Mouse (Mus musculus) heart, adult 2 months (tissue): Measurements from ENCODE around the gene Ciz1.

Source experiments
- CTCF ChIP-seq: fragments of 200-600 bp; IDR thresholded peaks from 2 replicates; pipeline ENCODE4 v1.8.1; 2022; ENCODE audit warnings: antibody characterized with exemption, mild to moderate bottlenecking, moderate library complexity
- EP300 ChIP-seq: fragments of 200-500 bp; IDR thresholded peaks from 2 replicates; pipeline ENCODE4 v1.6.1; 2011; ENCODE audit warnings: low read depth, low read length, control low read depth; ENCODE audit not compliant: insufficient read depth
- POLR2A ChIP-seq: fragments of 200-500 bp; IDR thresholded peaks from 2 replicates; pipeline ENCODE4 v1.6.1; 2011; ENCODE audit warnings: mild to moderate bottlenecking, low read depth, low read length, control low read depth; ENCODE audit not compliant: insufficient read depth

GRCm38 (mm10) chr2:32339912-32340642, 12.1 kb upstream of the Ciz1 start:
- no peak for TF ChIP-seq POLR2A
- no peak for TF ChIP-seq CTCF
- TF ChIP-seq EP300: no peak
